Mouse (Mus musculus): Measurements from ENCODE around the gene Duxbl3. TPM values are rescaled to one million over a fixed set of nuclear protein-coding genes. Genes with fewer than 3 reads are reported as not detected.
A peak's percentile ranks its signal among the peaks of the same experiment; 100 is the strongest.
"Not testable (repeated sequence)": the region's sequence is repeated elsewhere in the genome, so short reads cannot be mapped to it uniquely, and the experiment has no call there.

Gene Duxbl3
- not detected in 2 replicates for polyA plus RNA-seq (2015; fragmentation: Nextera tagmentation; extraction: Ambion mirVana)

DNA sequence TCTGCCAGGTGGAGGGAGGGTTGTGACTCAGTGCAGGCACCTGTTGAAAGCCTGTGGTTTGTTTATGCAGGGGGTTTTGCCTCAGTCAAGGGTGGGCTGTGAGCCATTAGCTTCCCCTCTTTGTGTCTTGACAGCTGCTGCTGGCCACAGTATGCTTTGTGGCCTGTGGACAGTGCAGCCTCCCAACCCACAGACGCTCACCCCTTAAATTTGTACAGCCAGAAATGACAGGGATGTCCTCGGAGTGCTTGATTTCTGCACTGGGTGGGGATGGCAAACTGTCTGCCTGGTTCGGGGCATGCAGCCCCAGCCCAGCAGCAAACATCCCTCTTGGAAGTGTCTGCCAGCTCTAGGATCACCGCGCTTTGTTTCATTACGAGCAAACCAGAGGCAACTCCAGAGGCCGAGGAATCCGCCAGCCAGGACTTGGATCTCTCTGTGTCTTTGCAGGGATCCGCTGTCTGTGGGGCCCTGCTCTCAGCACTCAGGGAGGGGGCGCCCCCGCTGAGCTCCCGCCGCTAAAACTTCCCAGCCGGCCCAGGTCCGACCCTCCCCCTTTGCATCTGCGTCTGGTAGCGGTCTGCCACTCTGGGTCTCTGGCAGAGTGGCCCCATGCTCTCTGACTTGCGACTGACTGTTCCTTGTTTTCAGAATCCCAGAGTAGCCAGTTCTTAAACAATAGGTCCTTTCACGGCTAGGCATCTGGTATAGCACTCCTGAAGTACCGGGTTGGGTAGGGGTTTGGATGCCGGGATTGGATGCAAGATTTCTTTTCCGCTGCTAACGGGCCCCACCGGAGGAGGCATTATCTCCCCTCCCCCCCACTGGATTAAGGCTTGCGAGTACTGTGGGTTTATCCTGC lies at the start of gene Duxbl3:
Duxbl3 (plus strand) TSS at position 207 of the 862 bp plus-strand sequence.
- no CpG with 5 or more reads among the region's 25 CpGs for WGBS (ENCODE audit: insufficient replicate concordance)
- H3K9me3 ChIP-seq (replicated peaks); H3K27me3 ChIP-seq; ATAC-seq (ENCODE audit: low read depth); DNase-seq; H3K4me3 ChIP-seq (replicated peaks); H3K36me3 ChIP-seq; H3K27ac ChIP-seq; H3K4me2 ChIP-seq; H3K9ac ChIP-seq; H3K4me1 ChIP-seq (replicated peaks): not testable (repeated sequence)

DNA sequence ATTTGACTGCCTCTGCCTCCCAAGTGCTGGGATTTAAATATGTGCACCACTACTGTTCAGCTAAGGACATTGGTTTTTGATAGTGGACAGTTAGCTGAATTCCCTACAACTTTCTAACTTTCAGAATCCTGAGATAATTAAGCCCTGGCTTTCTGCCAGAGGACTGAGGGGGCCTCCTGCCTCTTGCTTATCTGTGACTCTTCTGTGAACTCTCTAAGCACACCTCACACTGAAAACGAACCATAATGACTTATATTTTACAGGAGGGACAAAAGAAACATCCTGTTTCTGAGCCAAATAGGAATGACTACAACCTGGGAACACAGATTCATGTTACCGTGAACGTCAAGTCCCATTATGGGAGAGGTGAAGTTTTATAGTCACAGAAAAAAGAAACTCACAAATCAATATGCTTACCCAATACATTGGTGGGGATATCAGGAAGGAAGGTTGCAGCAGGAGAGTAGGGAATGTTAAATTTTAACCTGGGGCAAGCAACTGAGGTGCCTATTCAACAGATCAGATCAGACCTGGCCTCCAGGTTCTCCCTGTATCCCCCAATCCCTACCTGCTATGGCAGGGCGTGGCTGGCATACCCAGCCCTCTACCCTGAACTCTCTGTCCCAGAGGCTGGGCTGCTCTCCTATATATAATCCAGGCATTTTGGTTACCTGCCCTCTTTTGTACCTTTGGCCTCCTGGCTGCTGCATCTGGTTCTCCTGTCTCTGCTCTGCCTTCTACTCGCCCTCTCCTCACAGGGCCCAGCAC lies 41.3 kb upstream of the Duxbl3 start:
- not testable (repeated sequence) for H3K9me3 ChIP-seq (replicated peaks); H3K4me1 ChIP-seq (replicated peaks); H3K4me2 ChIP-seq; DNase-seq; H3K36me3 ChIP-seq; H3K27ac ChIP-seq; H3K27me3 ChIP-seq; H3K4me3 ChIP-seq (replicated peaks); H3K9ac ChIP-seq
- no CpG with 5 or more reads among the region's 5 CpGs for WGBS (ENCODE audit: insufficient replicate concordance)
- ATAC-seq (ENCODE audit: low read depth), result peak; percentile 79

DNA sequence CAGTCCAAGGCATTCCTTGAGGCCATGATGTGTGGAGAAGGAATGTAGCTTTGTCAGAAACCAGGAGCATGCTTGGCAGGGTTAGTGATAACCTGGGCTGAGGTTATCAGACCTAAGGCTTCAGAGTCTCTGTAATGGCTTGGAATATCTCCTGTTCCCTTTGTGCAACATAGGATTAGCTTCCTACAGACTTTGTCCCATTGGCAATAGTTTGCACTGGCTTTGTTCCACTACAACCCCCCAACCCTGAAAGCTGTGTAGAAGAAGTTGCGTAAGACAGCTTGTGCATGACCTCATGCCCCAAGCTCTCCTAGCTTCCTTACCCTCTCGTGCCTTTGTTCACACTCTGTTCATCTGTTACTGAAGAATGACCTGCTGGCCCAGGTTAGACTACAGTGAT lies 20.6 kb upstream of the Duxbl3 start:
- H3K9ac ChIP-seq; H3K36me3 ChIP-seq; H3K27ac ChIP-seq; ATAC-seq (ENCODE audit: low read depth); H3K4me2 ChIP-seq; DNase-seq; H3K9me3 ChIP-seq (replicated peaks); H3K27me3 ChIP-seq; H3K4me1 ChIP-seq (replicated peaks); H3K4me3 ChIP-seq (replicated peaks): not testable (repeated sequence)
- WGBS (ENCODE audit: insufficient replicate concordance), result no CpG with 5 or more reads among the region's 2 CpGs

DNA sequence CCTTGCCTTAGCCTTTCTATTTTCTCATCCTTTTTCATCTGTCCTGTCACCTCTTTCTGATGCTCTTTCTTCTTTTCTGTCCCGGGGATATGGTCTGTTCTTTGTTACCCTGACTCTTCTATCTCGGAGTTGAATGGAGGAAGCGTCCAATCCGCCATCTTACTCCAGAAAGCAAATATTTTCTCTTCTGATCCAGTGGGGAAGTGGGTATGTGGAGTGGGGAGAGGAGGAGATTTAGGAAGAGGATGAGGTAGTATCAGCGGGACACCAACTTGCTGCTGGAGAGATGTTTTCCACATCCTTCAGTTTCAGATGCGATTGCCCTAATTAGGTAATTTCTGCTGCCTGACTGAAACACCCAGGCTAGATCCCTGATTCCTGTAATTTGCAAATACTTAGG lies 967 bp downstream of the Duxbl3 start:
- not testable (repeated sequence) for H3K9ac ChIP-seq; H3K9me3 ChIP-seq (replicated peaks); H3K4me3 ChIP-seq (replicated peaks); H3K27ac ChIP-seq; H3K4me1 ChIP-seq (replicated peaks); H3K4me2 ChIP-seq; DNase-seq; H3K36me3 ChIP-seq; ATAC-seq (ENCODE audit: low read depth); H3K27me3 ChIP-seq
- WGBS (ENCODE audit: insufficient replicate concordance), result no CpG with 5 or more reads among the region's 6 CpGs

DNA sequence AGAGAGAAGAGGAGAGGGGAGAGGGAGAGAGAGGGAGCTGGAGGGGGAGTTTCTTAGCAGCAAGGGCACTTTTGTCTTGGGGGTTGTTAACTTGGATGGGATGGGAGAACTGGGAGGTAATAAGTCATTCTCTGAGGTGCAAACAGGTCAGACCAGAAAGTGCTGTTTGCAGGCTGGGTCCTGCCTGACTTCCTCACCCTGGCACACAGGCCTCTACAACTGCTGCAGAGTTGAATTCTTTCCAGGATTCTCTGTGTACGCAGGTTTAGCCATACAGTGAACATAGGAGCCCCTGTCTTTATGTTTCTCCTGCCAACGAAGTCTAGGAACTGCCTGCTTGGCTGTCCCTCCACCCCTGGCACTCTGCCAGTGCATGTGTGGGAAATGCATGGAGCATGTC lies 29.0 kb downstream of the Duxbl3 start:
- H3K4me3 ChIP-seq (replicated peaks); DNase-seq; H3K9ac ChIP-seq; H3K36me3 ChIP-seq; H3K9me3 ChIP-seq (replicated peaks); H3K27ac ChIP-seq; H3K4me1 ChIP-seq (replicated peaks); H3K4me2 ChIP-seq; ATAC-seq (ENCODE audit: low read depth); H3K27me3 ChIP-seq: not testable (repeated sequence)
- WGBS (ENCODE audit: insufficient replicate concordance), result no CpG with 5 or more reads among the region's 2 CpGs

DNA sequence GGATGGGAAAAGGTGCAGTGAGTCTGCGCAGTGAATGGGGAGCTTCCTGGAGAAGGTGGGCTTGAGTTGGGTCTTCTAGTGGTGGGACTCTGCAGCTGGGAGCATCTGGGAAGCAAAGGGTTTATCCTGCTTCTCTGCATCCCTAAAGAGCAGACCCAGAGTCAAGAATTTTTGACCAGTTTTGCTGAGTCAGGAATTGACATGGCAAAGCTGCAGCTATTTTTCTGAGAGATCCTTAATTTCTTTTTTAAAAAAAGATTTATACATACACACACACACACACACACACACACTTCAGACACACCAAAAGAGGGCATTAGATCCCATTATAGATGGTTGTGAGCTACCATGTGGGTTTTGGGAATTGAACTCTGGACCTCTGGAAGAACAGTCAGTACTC lies 36.1 kb downstream of the Duxbl3 start:
- Histone ChIP-seq H3K4me2 (no peak overlapping the region), H3K4me1 (replicated peaks) (no peaks in the 10 kb centered on the region), H3K27ac (no peak overlapping the region), H3K4me3 (replicated peaks) (no peak overlapping the region), H3K36me3 (no peaks in the 10 kb centered on the region), H3K27me3 (no peaks in the 10 kb centered on the region), H3K9ac (no peak overlapping the region), H3K9me3 (replicated peaks) (no peaks in the 10 kb centered on the region)
- 82% methylated on average over 1 of the region's 1 CpGs for WGBS (ENCODE audit: insufficient replicate concordance)
- ATAC-seq (ENCODE audit: low read depth), result no peak
- DNase-seq, result no peak

DNA sequence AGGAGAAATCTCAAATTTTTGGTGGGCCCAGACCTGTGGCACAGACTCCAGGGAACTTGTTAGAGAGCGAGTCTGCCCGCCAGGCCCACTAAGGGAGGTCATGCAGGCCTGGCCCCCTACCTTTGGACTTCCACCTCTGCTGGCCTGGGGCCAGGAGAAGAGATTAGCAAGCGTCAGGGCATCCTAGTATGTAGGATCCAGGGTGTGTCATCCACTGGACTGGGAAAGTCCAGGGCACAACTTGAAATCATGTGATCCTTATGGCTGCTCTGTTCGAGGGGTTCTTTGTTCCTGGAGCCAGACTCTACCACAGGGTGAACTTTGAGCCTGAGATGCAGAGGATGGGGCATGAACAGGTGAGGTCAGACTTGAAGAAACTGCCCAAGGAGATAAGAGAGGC lies 39.3 kb downstream of the Duxbl3 start:
- Histone ChIP-seq H3K27me3 (no peaks in the 10 kb centered on the region), H3K4me1 (replicated peaks) (no peaks in the 10 kb centered on the region), H3K36me3 (no peaks in the 10 kb centered on the region), H3K4me2 (no peak overlapping the region), H3K27ac (no peak overlapping the region), H3K9ac (no peak overlapping the region), H3K9me3 (replicated peaks) (no peaks in the 10 kb centered on the region), H3K4me3 (replicated peaks) (no peak overlapping the region)
- 52% methylated on average over 4 of the region's 4 CpGs for WGBS (ENCODE audit: insufficient replicate concordance)
- ATAC-seq (ENCODE audit: low read depth) (no peak), DNase-seq (no peak)

DNA sequence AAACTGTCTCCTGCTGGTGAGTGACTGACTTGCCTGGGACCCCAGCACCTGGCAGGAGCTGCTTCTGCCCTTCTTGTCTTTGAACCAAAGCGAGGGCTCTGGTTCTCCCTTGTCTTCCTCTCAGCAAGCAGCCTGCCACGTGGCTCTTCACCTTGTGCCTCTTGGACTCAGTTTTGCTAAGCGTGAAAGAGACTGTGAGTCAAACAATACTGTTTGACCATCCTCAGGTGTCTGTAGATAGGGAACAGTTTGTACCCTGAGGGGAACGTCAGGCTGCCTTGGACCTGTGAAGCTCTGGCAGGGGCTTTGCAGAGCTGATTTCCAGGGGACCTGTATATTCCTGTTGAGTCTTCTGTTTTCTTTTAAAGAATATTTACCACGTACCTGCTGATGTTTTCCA lies 39.7 kb downstream of the Duxbl3 start:
- H3K9me3 ChIP-seq (replicated peaks), result no peaks in the 10 kb centered on the region
- no peak overlapping the region for H3K4me2 ChIP-seq
- no peak for ATAC-seq (ENCODE audit: low read depth)
- DNase-seq, result no peak
- no peak overlapping the region for H3K9ac ChIP-seq
- 41% methylated on average over 5 of the region's 5 CpGs for whole genome bisulfite sequencing (ENCODE audit: insufficient replicate concordance)
- H3K4me1 ChIP-seq (replicated peaks), result no peaks in the 10 kb centered on the region
- H3K4me3 ChIP-seq (replicated peaks), result no peak overlapping the region
- H3K27ac ChIP-seq, result no peak overlapping the region
- H3K27me3 ChIP-seq, result no peaks in the 10 kb centered on the region
- H3K36me3 ChIP-seq, result no peaks in the 10 kb centered on the region

DNA sequence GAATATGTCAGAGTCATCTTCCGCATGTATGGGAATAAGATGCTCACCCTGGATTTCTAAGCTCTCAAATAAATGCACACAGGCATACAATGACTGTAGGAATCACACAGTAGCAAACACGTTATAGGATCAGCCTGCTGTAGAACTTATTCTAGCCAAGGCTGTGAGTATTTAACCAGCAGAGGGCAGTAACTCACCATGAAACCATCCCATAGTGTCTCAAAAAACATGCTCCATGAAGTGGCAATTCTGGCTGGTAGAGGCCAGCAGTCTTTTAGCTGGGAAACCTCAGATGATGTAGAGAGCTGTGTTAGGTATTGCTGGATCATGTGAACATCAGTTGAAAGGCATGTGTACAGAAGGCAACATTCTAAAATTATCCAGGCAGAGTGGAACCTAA lies 45.3 kb downstream of the Duxbl3 start:
- no peak overlapping the region for H3K4me3 ChIP-seq (replicated peaks)
- no peaks in the 10 kb centered on the region for H3K27me3 ChIP-seq
- no peak overlapping the region for H3K27ac ChIP-seq
- H3K9me3 ChIP-seq (replicated peaks), result no peaks in the 10 kb centered on the region
- DNase-seq (no peak), ATAC-seq (ENCODE audit: low read depth) (no peak)
- no peak overlapping the region for H3K9ac ChIP-seq
- H3K4me2 ChIP-seq, result no peak overlapping the region
- H3K4me1 ChIP-seq (replicated peaks), result no peaks in the 10 kb centered on the region
- WGBS (ENCODE audit: insufficient replicate concordance), result 24% methylated on average over 2 of the region's 2 CpGs
- H3K36me3 ChIP-seq, result no peaks in the 10 kb centered on the region

DNA sequence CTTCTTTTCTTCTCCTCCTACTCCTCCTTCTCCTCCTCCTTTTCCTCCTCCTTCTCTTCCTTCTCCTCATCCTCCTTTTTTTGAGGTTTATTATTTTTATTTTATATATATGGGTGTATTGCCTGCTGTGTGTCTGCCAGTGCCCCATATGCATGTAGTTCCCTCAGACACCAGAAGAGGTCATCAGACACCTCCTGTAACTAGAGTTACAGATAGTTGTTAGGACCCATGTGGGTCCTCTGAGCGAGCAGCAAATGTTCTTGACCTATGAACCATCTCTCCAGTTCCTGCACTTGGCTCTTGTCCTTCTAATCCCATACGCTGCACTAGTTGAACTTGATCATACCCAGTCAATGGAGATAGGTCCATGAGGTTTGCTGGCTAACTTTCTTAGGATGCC lies 48.3 kb downstream of the Duxbl3 start:
- Histone ChIP-seq H3K27ac (no peak overlapping the region), H3K9ac (no peak overlapping the region), H3K4me3 (replicated peaks) (no peak overlapping the region), H3K4me2 (no peak overlapping the region), H3K9me3 (replicated peaks) (no peaks in the 10 kb centered on the region), H3K27me3 (no peaks in the 10 kb centered on the region), H3K36me3 (no peaks in the 10 kb centered on the region), H3K4me1 (replicated peaks) (no peaks in the 10 kb centered on the region)
- WGBS (ENCODE audit: insufficient replicate concordance), result 21% methylated on average over 2 of the region's 2 CpGs
- peak; percentile 11 for DNase-seq
- ATAC-seq (ENCODE audit: low read depth), result no peak

DNA sequence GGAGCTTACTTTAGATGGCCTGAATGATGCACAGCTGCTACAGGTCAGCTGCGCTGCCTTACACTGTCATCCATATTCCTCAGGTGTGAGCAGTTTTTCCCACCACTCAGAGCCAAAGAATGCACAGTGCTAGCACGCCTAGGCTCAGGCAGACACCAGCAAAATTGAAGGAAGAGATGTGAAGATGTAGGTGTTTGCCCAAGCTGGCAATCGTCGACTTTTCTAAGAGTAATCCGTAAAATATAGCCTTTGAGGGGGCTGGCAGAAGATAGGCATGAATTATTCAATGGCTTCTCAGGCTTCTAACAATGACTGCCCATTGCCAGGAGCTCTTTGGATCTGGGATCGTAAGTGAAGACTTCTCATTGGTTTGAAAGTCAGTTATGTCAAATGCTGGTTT lies 51.1 kb downstream of the Duxbl3 start:
- H3K4me1 ChIP-seq (replicated peaks), result no peaks in the 10 kb centered on the region
- WGBS (ENCODE audit: insufficient replicate concordance), result 68% methylated on average over 6 of the region's 6 CpGs
- DNase-seq, result no peak
- H3K27me3 ChIP-seq, result no peaks in the 10 kb centered on the region
- H3K4me2 ChIP-seq, result no peak overlapping the region
- H3K36me3 ChIP-seq, result no peaks in the 10 kb centered on the region
- H3K27ac ChIP-seq, result no peak overlapping the region
- no peak overlapping the region for H3K4me3 ChIP-seq (replicated peaks)
- no peak overlapping the region for H3K9ac ChIP-seq
- no peaks in the 10 kb centered on the region for H3K9me3 ChIP-seq (replicated peaks)
- ATAC-seq (ENCODE audit: low read depth), result no peak
